Mouse (Mus musculus): ENCODE measurements around the gene Kif1a.

- peak; percentile 71 for TF ChIP-seq CTCF (IDR thresholded peaks at IDR 0.05; ENCODE audit: low read depth)
- TF ChIP-seq EP300 (optimal IDR thresholded peaks at IDR 0.05): no peak
Observed at GRCm38 (mm10) chr1:93010731-93011130, 91.0 kb downstream of the Kif1a start.

All from stomach, postnatal 0 days (tissue).